Mouse (Mus musculus): ENCODE data around the gene Tnk2. TPM values are rescaled to one million over a fixed set of nuclear protein-coding genes. Genes with fewer than 3 reads are reported as not detected.

Tnk2 gene
- polyA plus RNA-seq, 1 experiment from 2014 or later, result 7.3 TPM

GRCm38 (mm10) chr16:32655534-32655933 is 11.9 kb downstream of the Tnk2 start:
- Histone ChIP-seq H3K4me1 (ENCODE audit: control insufficient read depth in 2 of 2, insufficient read depth in 2 of 2, low read length in 2 of 2) (peaks cover 38 to 59% of the 10 kb centered on the region in 2 experiments), H3K4me2 (ENCODE audit: low read length) (no peak overlapping the region), H3K9ac (ENCODE audit: low read length) (no peak overlapping the region), H3K27me3 (ENCODE audit: control insufficient read depth, insufficient read depth, low read length) (no peaks in the 10 kb centered on the region), H3K27ac (replicated peaks in 1 of 2; ENCODE audit: control insufficient read depth in 1 of 2, insufficient read depth in 1 of 2, low read depth in 2 of 2, low read length in 2 of 2) (no peak overlapping the region), H3K36me3 (ENCODE audit: control insufficient read depth, insufficient read depth, low read length) (no peaks in the 10 kb centered on the region), H3K4me3 (ENCODE audit: control insufficient read depth in 1 of 2, insufficient read depth in 1 of 2, low read depth in 1 of 2, low read length in 2 of 2) (no peak overlapping the region), H3K9me3 (ENCODE audit: control insufficient read depth, low read length) (no peaks in the 10 kb centered on the region)
- no peak for ATAC-seq (ENCODE audit: insufficient number of reproducible peaks, insufficient read depth, low FRiP score, low read depth)
- 83% methylated on average over 4 of the region's 4 CpGs for WGBS

GRCm38 (mm10) chr16:32656321-32656720 is 12.6 kb downstream of the Tnk2 start:
- 76% methylated on average over 8 of the region's 8 CpGs for WGBS
- no peak for ATAC-seq (ENCODE audit: insufficient number of reproducible peaks, insufficient read depth, low FRiP score, low read depth)
- Histone ChIP-seq H3K4me1 (ENCODE audit: control insufficient read depth in 2 of 2, insufficient read depth in 2 of 2, low read length in 2 of 2) (peaks cover 44 to 67% of the 10 kb centered on the region in 2 experiments), H3K27me3 (ENCODE audit: control insufficient read depth, insufficient read depth, low read length) (no peaks in the 10 kb centered on the region), H3K9ac (ENCODE audit: low read length) (no peak overlapping the region), H3K27ac (replicated peaks in 1 of 2; ENCODE audit: control insufficient read depth in 1 of 2, insufficient read depth in 1 of 2, low read depth in 2 of 2, low read length in 2 of 2) (no peak overlapping the region), H3K4me3 (ENCODE audit: control insufficient read depth in 1 of 2, insufficient read depth in 1 of 2, low read depth in 1 of 2, low read length in 2 of 2) (no peak overlapping the region), H3K36me3 (ENCODE audit: control insufficient read depth, insufficient read depth, low read length) (no peaks in the 10 kb centered on the region), H3K4me2 (ENCODE audit: low read length) (no peak overlapping the region), H3K9me3 (ENCODE audit: control insufficient read depth, low read length) (no peaks in the 10 kb centered on the region)

- no peaks in the 10 kb centered on the region for H3K27me3 ChIP-seq (ENCODE audit: control insufficient read depth, insufficient read depth, low read length)
- no peak overlapping the region for H3K4me3 ChIP-seq (ENCODE audit: control insufficient read depth in 1 of 2, insufficient read depth in 1 of 2, low read depth in 1 of 2, low read length in 2 of 2)
- peaks cover 49 to 71% of the 10 kb centered on the region in 2 experiments for H3K4me1 ChIP-seq (ENCODE audit: control insufficient read depth in 2 of 2, insufficient read depth in 2 of 2, low read length in 2 of 2)
- H3K36me3 ChIP-seq (ENCODE audit: control insufficient read depth, insufficient read depth, low read length), result no peaks in the 10 kb centered on the region
- no peak overlapping the region for H3K9ac ChIP-seq (ENCODE audit: low read length)
- no peak for ATAC-seq (ENCODE audit: insufficient number of reproducible peaks, insufficient read depth, low FRiP score, low read depth)
- WGBS, result 53% methylated on average over 8 of the region's 8 CpGs
- no peak overlapping the region for H3K4me2 ChIP-seq (ENCODE audit: low read length)
- no peaks in the 10 kb centered on the region for H3K9me3 ChIP-seq (ENCODE audit: control insufficient read depth, low read length)
- H3K27ac ChIP-seq (replicated peaks in 1 of 2; ENCODE audit: control insufficient read depth in 1 of 2, insufficient read depth in 1 of 2, low read depth in 2 of 2, low read length in 2 of 2), result no peak overlapping the region
Measured at GRCm38 (mm10) chr16:32656794-32657193, 13.1 kb downstream of the Tnk2 start.

GRCm38 (mm10) chr16:32657498-32658250 is 14.0 kb downstream of the Tnk2 start:
- no peaks in the 10 kb centered on the region for H3K9me3 ChIP-seq (ENCODE audit: control insufficient read depth, low read length)
- H3K27ac ChIP-seq (replicated peaks in 1 of 2; ENCODE audit: control insufficient read depth in 1 of 2, insufficient read depth in 1 of 2, low read depth in 2 of 2, low read length in 2 of 2), result no peak overlapping the region
- no peak overlapping the region for H3K4me3 ChIP-seq (ENCODE audit: control insufficient read depth in 1 of 2, insufficient read depth in 1 of 2, low read depth in 1 of 2, low read length in 2 of 2)
- no peaks in the 10 kb centered on the region for H3K36me3 ChIP-seq (ENCODE audit: control insufficient read depth, insufficient read depth, low read length)
- 73% methylated on average over 16 of the region's 16 CpGs for WGBS
- no peak overlapping the region for H3K4me2 ChIP-seq (ENCODE audit: low read length)
- no peaks in the 10 kb centered on the region for H3K27me3 ChIP-seq (ENCODE audit: control insufficient read depth, insufficient read depth, low read length)
- no peak overlapping the region for H3K9ac ChIP-seq (ENCODE audit: low read length)
- peaks cover 53 to 77% of the 10 kb centered on the region in 2 experiments for H3K4me1 ChIP-seq (ENCODE audit: control insufficient read depth in 2 of 2, insufficient read depth in 2 of 2, low read length in 2 of 2)
- no peak for ATAC-seq (ENCODE audit: insufficient number of reproducible peaks, insufficient read depth, low FRiP score, low read depth)

GRCm38 (mm10) chr16:32658743-32659171 is 15.1 kb downstream of the Tnk2 start:
- WGBS, result 3% methylated on average over 14 of the region's 21 CpGs
- H3K9ac ChIP-seq (ENCODE audit: low read length), result peak overlapping the region; percentile 53; the same call in 1 of the 2 replicates
- peaks cover 55 to 80% of the 10 kb centered on the region in 2 experiments for H3K4me1 ChIP-seq (ENCODE audit: control insufficient read depth in 2 of 2, insufficient read depth in 2 of 2, low read length in 2 of 2)

GRCm38 (mm10) chr16:32659385-32659784 is 15.7 kb downstream of the Tnk2 start:
- peaks cover 49 to 74% of the 10 kb centered on the region in 2 experiments for H3K4me1 ChIP-seq (ENCODE audit: control insufficient read depth in 2 of 2, insufficient read depth in 2 of 2, low read length in 2 of 2)
- peaks cover 4% of the 10 kb centered on the region; the same call in 1 of the 2 replicates for H3K36me3 ChIP-seq (ENCODE audit: control insufficient read depth, insufficient read depth, low read length)
- H3K9me3 ChIP-seq (ENCODE audit: control insufficient read depth, low read length), result no peaks in the 10 kb centered on the region
- H3K4me3 ChIP-seq (ENCODE audit: control insufficient read depth in 1 of 2, insufficient read depth in 1 of 2, low read depth in 1 of 2, low read length in 2 of 2), result peak overlapping the region; percentile 31 to 33; a peak in 3 of 4 replicates
- WGBS, result 11% methylated on average over 8 of the region's 8 CpGs
- peak overlapping the region in 1 of 2 experiments; percentile 73; a peak in 1 of 4 replicates for H3K27ac ChIP-seq (replicated peaks in 1 of 2; ENCODE audit: control insufficient read depth in 1 of 2, insufficient read depth in 1 of 2, low read depth in 2 of 2, low read length in 2 of 2)
- H3K4me2 ChIP-seq (ENCODE audit: low read length), result peak overlapping the region; percentile 74
- peak overlapping the region; percentile 53 for H3K9ac ChIP-seq (ENCODE audit: low read length)
- no peak for ATAC-seq (ENCODE audit: insufficient number of reproducible peaks, insufficient read depth, low FRiP score, low read depth)
- no peaks in the 10 kb centered on the region for H3K27me3 ChIP-seq (ENCODE audit: control insufficient read depth, insufficient read depth, low read length)

More at GRCm38 (mm10) chr16:32658743-32659171, 15.1 kb downstream of the Tnk2 start:
- H3K36me3 ChIP-seq (ENCODE audit: control insufficient read depth, insufficient read depth, low read length), result peaks cover 3% of the 10 kb centered on the region; the same call in 1 of the 2 replicates
- ATAC-seq (ENCODE audit: insufficient number of reproducible peaks, insufficient read depth, low FRiP score, low read depth), result no peak
- H3K9me3 ChIP-seq (ENCODE audit: control insufficient read depth, low read length), result no peaks in the 10 kb centered on the region
- no peaks in the 10 kb centered on the region for H3K27me3 ChIP-seq (ENCODE audit: control insufficient read depth, insufficient read depth, low read length)
- H3K4me3 ChIP-seq (ENCODE audit: control insufficient read depth in 1 of 2, insufficient read depth in 1 of 2, low read depth in 1 of 2, low read length in 2 of 2), result peak overlapping the region; percentile 31 to 33
- H3K4me2 ChIP-seq (ENCODE audit: low read length), result peak overlapping the region; percentile 74
- 0 out of 4 replicates have a peak overlapping the region, but pooled peaks of 1 of the 2 experiments have one; percentile 73 for H3K27ac ChIP-seq (replicated peaks in 1 of 2; ENCODE audit: control insufficient read depth in 1 of 2, insufficient read depth in 1 of 2, low read depth in 2 of 2, low read length in 2 of 2)

- no peak for ATAC-seq (ENCODE audit: insufficient number of reproducible peaks, insufficient read depth, low FRiP score, low read depth)
- Histone ChIP-seq H3K9me3 (ENCODE audit: control insufficient read depth, low read length) (no peaks in the 10 kb centered on the region), H3K27me3 (ENCODE audit: control insufficient read depth, insufficient read depth, low read length) (no peaks in the 10 kb centered on the region), H3K36me3 (ENCODE audit: control insufficient read depth, insufficient read depth, low read length) (peaks cover 4% of the 10 kb centered on the region; the same call in 1 of the 2 replicates), H3K4me3 (ENCODE audit: control insufficient read depth in 1 of 2, insufficient read depth in 1 of 2, low read depth in 1 of 2, low read length in 2 of 2) (no peak overlapping the region), H3K9ac (ENCODE audit: low read length) (no peak overlapping the region; the same call in 1 of the 2 replicates), H3K4me1 (ENCODE audit: control insufficient read depth in 2 of 2, insufficient read depth in 2 of 2, low read length in 2 of 2) (peaks cover 49 to 75% of the 10 kb centered on the region in 2 experiments), H3K27ac (replicated peaks in 1 of 2; ENCODE audit: control insufficient read depth in 1 of 2, insufficient read depth in 1 of 2, low read depth in 2 of 2, low read length in 2 of 2) (peak overlapping the region; percentile 33 to 73), H3K4me2 (ENCODE audit: low read length) (peak overlapping the region; percentile 57; the same call in 1 of the 2 replicates)
- WGBS, result 56% methylated on average over 1 of the region's 1 CpGs
Measured at GRCm38 (mm10) chr16:32660095-32660494, 16.4 kb downstream of the Tnk2 start.
